Mouse (Mus musculus) cerebellum, adult 2 months (tissue): Measurements from ENCODE around the gene Cacnb4.

Source experiments
- CTCF ChIP-seq: fragments of 200-500 bp; IDR thresholded peaks from 2 replicates; pipeline ENCODE4 v1.5.1; 2011; ENCODE audit warnings: low read depth, mild to moderate bottlenecking, control low read depth, low read length, moderate library complexity, borderline replicate concordance; ENCODE audit not compliant: insufficient read depth
- POLR2A ChIP-seq: fragments of 200-500 bp; IDR thresholded peaks from 2 replicates; pipeline ENCODE4 v1.6.1; 2011; ENCODE audit warnings: low read length, control low read depth, borderline replicate concordance; ENCODE audit not compliant: insufficient read depth

DNA sequence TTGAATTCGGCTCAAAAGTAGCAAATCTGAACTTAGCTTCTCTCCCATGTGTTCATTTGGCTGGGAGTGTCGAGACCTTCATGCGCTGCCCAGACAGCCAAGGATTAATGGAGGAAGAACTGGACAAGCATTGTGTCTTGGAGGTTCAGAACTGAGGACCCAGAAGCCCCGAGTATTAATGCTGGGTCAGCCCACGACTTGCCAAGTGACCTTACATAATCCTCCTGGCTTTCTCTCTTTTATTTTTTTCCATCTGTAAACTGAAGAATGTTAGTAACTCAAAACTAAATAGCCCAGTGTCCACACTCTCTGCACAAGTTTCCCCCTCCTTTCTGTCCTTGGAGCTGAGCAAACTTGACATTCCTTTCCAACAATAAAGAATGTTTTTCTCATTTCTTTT is 95.9 kb downstream of the Cacnb4 start:
- TF ChIP-seq POLR2A (no peak), CTCF (no peak)
